Mouse (Mus musculus): Measurements from ENCODE around the gene Decr2.

DNA sequence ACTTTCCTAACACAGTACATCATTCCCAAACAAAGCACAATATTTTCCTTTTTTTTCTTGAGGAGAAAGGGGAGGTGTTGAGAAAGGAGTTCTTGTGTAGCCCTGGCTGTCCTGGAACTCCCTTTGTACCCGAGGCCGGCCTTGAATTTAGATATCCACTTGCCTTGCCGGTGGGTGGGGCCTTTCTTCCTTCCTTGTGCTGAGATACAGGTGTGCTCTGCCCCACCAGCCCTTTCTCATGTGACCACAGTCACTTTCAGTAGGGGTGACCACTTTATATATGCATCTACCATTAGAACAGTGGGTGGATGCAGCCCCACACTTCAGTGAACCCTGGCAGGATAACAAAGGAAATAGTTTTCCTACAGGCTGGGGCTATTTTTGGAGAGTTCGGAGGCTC lies 21.6 kb upstream of the Decr2 start:
- TF ChIP-seq CTCF (IDR thresholded peaks at IDR 0.05; ENCODE audit: control insufficient read depth, insufficient read depth, insufficient replicate concordance, low read depth, low read length) (no peak), POLR2A (IDR thresholded peaks at IDR 0.05; ENCODE audit: control insufficient read depth, low read depth, low read length) (no peak)

All from testis, adult 2 months (tissue).